Mouse (Mus musculus) adrenal gland, postnatal 36 days (tissue): ENCODE measurements around the gene Aste1. TPM values are rescaled to one million over a fixed set of nuclear protein-coding genes. Genes with fewer than 3 reads are reported as not detected.

Experiments used
- total RNA-seq, 2 experiments: library from RNA; stranded (reverse); gene quantifications; 2 replicates each; pipeline ENCODE4 v1.2.3; 2021

The Aste1 gene
- total RNA-seq, 2 experiments from 2014 or later, result 9.5 to 10.9 TPM

Other genes starting within 250 kb of the Aste1 start
- under 1 TPM; 0.26 to 0.43 TPM for gene Nek11, start 132 bp downstream of the Aste1 start, total RNA-seq
- 10 to 100 TPM; 70.5 to 89.1 TPM for gene Atp2c1, start 131.9 kb downstream of the Aste1 start, total RNA-seq
- gene Pik3r4, start 247.6 kb downstream of the Aste1 start, total RNA-seq, result 10 to 100 TPM; 31.4 to 36.8 TPM